Mouse (Mus musculus) kidney, embryonic 15.5 days (tissue): Measurements from ENCODE around the gene Uhrf1bp1. TPM values are rescaled to one million over a fixed set of nuclear protein-coding genes. Genes with fewer than 3 reads are reported as not detected.

Source experiments
- ATAC-seq: fragments of 200-750 bp; cut with Nextera tagmentation; replicated peaks from 2 replicates; pipeline ENCODE4 v1.8.0; 2017; ENCODE audit warnings: moderate TSS enrichment; ENCODE audit not compliant: low FRiP score
- H3K27ac ChIP-seq: fragments of 300-500 bp; sonication (generic); 2 replicates; pipeline ENCODE4 v1.5.1; 2015; ENCODE audit warnings: mild to moderate bottlenecking, inconsistent platforms
- H3K27me3 ChIP-seq: fragments of 300-500 bp; sonication (generic); 2 replicates; pipeline ENCODE4 v1.6.1; 2015; ENCODE audit warnings: inconsistent platforms
- H3K36me3 ChIP-seq: fragments of 300-500 bp; sonication (generic); 2 replicates; pipeline ENCODE4 v1.6.1; 2015; ENCODE audit warnings: inconsistent platforms
- H3K4me1 ChIP-seq: fragments of 300-500 bp; sonication (generic); 2 replicates; pipeline ENCODE4 v1.6.1; 2015; ENCODE audit warnings: inconsistent platforms
- H3K4me2 ChIP-seq: fragments of 300-500 bp; sonication (generic); 2 replicates; pipeline ENCODE4 v1.6.1; 2015; ENCODE audit warnings: moderate library complexity, mild to moderate bottlenecking, inconsistent platforms
- H3K4me3 ChIP-seq: fragments of 300-500 bp; sonication (generic); replicated peaks from 2 replicates; pipeline ENCODE4 v1.5.1; 2015; ENCODE audit warnings: mild to moderate bottlenecking, inconsistent platforms
- H3K9ac ChIP-seq: fragments of 300-500 bp; sonication (generic); 2 replicates; pipeline ENCODE4 v1.6.1; 2015; ENCODE audit warnings: mild to moderate bottlenecking, inconsistent platforms
- H3K9me3 ChIP-seq: fragments of 300-500 bp; sonication (generic); replicated peaks from 2 replicates; pipeline ENCODE4 v1.6.1; 2016; ENCODE audit warnings: inconsistent platforms
- WGBS: fragments of 180-500 bp; shearing (Covaris S2); methylation state at CpG from one replicate; pipeline ENCODE4 v1.1.7; 2015; ENCODE audit warnings: mixed read lengths; 5-methylcytosine and 5-hydroxymethylcytosine counted together
- polyA plus RNA-seq: library from polyadenylated mRNA; unstranded; fragments of >200 nt; fragmentation: Nextera tagmentation; extraction: Ambion mirVana; gene quantifications from 2 replicates; pipeline ENCODE4 v1.2.1, GENCODE M21; 2015

Uhrf1bp1 gene
- polyA plus RNA-seq, 1 experiment from 2014 or later = 7.9 TPM

- H3K4me1 ChIP-seq = no peaks in the 10 kb centered on the region
- no peak overlapping the region for H3K4me3 ChIP-seq
- H3K9ac ChIP-seq = no peak overlapping the region
- ATAC-seq = no peak
- no peaks in the 10 kb centered on the region for H3K27me3 ChIP-seq
- H3K9me3 ChIP-seq = no peaks in the 10 kb centered on the region
- H3K36me3 ChIP-seq = peaks cover 92% of the 10 kb centered on the region
- no peak overlapping the region for H3K4me2 ChIP-seq
- no peak overlapping the region for H3K27ac ChIP-seq
- 87% methylated on average over 19 of the region's 19 CpGs for WGBS
Observed at GRCm38 (mm10) chr17:27886499-27887210, 30.4 kb downstream of the Uhrf1bp1 start.

- under 1% methylated on average over 45 of the region's 45 CpGs for WGBS
- H3K36me3 ChIP-seq = peaks cover 27% of the 10 kb centered on the region
- H3K9ac ChIP-seq = peak overlapping the region; percentile 93
- H3K4me3 ChIP-seq = peak overlapping the region; percentile 94
- H3K27me3 ChIP-seq = no peaks in the 10 kb centered on the region
- H3K4me2 ChIP-seq = peak overlapping the region; percentile 88
- peak; percentile 48; the same call in 1 of the 2 replicates for ATAC-seq
- H3K4me1 ChIP-seq = peaks cover 39% of the 10 kb centered on the region
- H3K27ac ChIP-seq = peak overlapping the region; percentile 69
- H3K9me3 ChIP-seq = no peaks in the 10 kb centered on the region
Observed at GRCm38 (mm10) chr17:27907512-27908205, 51.4 kb downstream of the Uhrf1bp1 start.

GRCm38 (mm10) chr17:27908206-27908887 is 52.1 kb downstream of the Uhrf1bp1 start:
- Histone ChIP-seq H3K27me3 (no peaks in the 10 kb centered on the region), H3K9ac (peak overlapping the region; percentile 93), H3K9me3 (no peaks in the 10 kb centered on the region), H3K36me3 (peaks cover 21% of the 10 kb centered on the region), H3K4me2 (peak overlapping the region; percentile 88), H3K27ac (peak overlapping the region; percentile 92), H3K4me3 (peak overlapping the region; percentile 94), H3K4me1 (peaks cover 39% of the 10 kb centered on the region)
- ATAC-seq = no peak; the same call in none of the 2 replicates
- 2% methylated on average over 12 of the region's 12 CpGs for WGBS

DNA sequence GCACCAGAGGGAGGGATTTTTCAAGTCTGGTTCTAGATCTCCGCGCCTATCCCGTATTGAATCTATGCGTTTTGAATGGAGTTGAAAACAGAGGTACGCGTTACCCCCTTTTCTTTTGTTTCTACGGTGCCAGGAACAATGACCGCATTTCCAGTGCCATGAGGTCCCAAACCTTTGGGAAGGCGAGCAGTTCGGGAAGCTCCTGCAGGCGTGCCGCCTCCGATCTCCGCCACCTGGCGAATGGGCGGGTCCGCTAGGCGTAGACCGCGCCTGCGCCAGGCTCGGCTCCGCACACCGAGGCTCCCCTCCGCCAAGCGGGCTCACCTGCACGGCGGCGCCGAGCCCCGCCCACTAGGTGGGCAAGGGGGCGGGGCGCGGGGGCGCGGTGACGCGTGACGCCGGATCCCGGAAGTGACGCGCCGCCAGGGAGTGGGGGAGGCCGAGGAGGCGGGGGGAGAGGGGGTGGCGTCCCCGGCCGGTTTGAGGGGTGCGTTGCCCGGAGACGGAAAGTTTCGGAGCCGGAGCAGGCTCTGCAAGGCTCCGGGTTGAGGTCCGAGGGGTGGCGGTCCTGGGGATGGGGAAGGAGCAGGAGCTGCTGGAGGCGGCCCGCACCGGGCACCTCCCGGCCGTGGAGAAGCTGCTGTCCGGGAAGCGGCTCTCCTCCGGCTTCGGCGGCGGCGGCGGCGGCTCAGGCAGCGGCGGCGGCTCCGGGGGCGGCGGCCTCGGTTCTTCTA is 52.8 kb downstream of the Uhrf1bp1 start, which contains the start of gene Anks1:
Anks1 (plus strand) TSS at position 419 of the 734 bp plus-strand sequence.
- H3K4me2 ChIP-seq = peak within 1 kb of the TSS; percentile 88
- H3K27me3 ChIP-seq = no peaks in the 10 kb centered on the region
- H3K9ac ChIP-seq = peak within 1 kb of the TSS; percentile 93
- peaks cover 39% of the 10 kb centered on the region for H3K4me1 ChIP-seq
- peaks cover 18% of the 10 kb centered on the region for H3K36me3 ChIP-seq
- H3K4me3 ChIP-seq = peak within 1 kb of the TSS; percentile 94
- under 1% methylated on average over 71 of the region's 78 CpGs for WGBS
- ATAC-seq = peak; percentile 91
- H3K9me3 ChIP-seq = no peaks in the 10 kb centered on the region
- peak within 1 kb of the TSS; percentile 92 for H3K27ac ChIP-seq

GRCm38 (mm10) chr17:27909622-27910500 is 53.6 kb downstream of the Uhrf1bp1 start, which contains the start of gene Taf11:
TSS of gene Taf11 (minus strand) at chr17:27909844.
- Histone ChIP-seq H3K4me1 (peaks cover 39% of the 10 kb centered on the region), H3K4me3 (peak within 1 kb of the TSS; percentile 94), H3K36me3 (peaks cover 11% of the 10 kb centered on the region), H3K4me2 (peak within 1 kb of the TSS; percentile 88), H3K27me3 (no peaks in the 10 kb centered on the region), H3K9me3 (no peaks in the 10 kb centered on the region), H3K27ac (peak within 1 kb of the TSS; percentile 92), H3K9ac (peak within 1 kb of the TSS; percentile 93)
- peak; percentile 44 for ATAC-seq
- WGBS = 1% methylated on average over 53 of the region's 53 CpGs

DNA sequence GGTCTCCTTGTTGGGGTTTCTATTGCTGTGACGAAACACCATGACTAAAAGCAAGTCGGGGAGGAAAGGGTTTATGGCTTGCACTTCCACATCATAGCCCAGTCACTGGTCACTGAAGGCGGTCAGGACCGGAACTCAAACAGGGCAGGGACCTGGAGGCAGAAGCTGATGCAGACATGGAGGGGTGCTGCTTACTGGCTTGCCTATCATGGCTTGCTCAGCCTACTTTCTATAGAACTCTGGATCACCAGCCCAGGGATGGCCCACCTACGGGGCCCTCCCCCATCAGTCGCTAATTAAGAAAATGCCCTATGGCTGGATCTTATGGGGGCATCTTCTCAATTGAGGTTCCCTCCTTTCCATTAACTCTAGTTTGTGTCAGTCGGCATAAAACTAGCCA is 55.1 kb downstream of the Uhrf1bp1 start:
- 0 out of 2 replicates have a peak overlapping the region, but pooled peaks have one; percentile 88 for H3K4me2 ChIP-seq

GRCm38 (mm10) chr17:27914742-27915141 is 58.5 kb downstream of the Uhrf1bp1 start:
- Histone ChIP-seq H3K27ac (no peak overlapping the region), H3K9ac (no peak overlapping the region), H3K36me3 (0 out of 2 replicates have a peak, but pooled peaks cover 7% of the 10 kb centered on the region), H3K4me1 (peaks cover 27% of the 10 kb centered on the region), H3K9me3 (no peaks in the 10 kb centered on the region), H3K4me2 (no peak overlapping the region), H3K4me3 (no peak overlapping the region), H3K27me3 (no peaks in the 10 kb centered on the region)
- 58% methylated on average over 4 of the region's 4 CpGs for WGBS
- no peak for ATAC-seq

More for the DNA sequence above, 55.1 kb downstream of the Uhrf1bp1 start:
- no peak overlapping the region for H3K4me3 ChIP-seq
- H3K4me1 ChIP-seq = peaks cover 33% of the 10 kb centered on the region
- H3K27me3 ChIP-seq = no peaks in the 10 kb centered on the region
- no peak overlapping the region for H3K27ac ChIP-seq
- no peaks in the 10 kb centered on the region for H3K9me3 ChIP-seq
- H3K9ac ChIP-seq = no peak overlapping the region
- ATAC-seq = no peak
- 0 out of 2 replicates have a peak, but pooled peaks cover 7% of the 10 kb centered on the region for H3K36me3 ChIP-seq
- whole genome bisulfite sequencing = 85% methylated on average over 7 of the region's 7 CpGs

DNA sequence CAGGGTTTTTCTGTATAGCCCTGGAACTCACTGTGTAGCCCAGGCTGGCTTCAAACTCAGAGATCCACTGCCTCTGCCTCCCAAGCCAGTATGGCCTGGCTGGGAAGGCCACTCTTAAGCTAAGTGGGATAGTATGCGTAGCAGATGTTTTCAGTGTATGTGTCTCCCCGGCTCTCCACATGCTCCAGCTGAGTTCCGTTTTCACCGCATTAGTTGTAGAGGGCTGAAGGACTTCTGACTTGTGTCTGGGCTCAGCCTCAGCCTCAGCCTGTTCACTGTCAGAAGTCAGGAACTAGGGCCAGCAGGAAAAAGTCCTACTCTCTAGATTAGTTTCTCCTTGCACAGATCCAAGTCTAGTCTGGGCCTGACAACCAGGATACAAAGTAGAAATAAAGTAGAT is 60.1 kb downstream of the Uhrf1bp1 start:
- Histone ChIP-seq H3K4me2 (no peak overlapping the region), H3K4me3 (no peak overlapping the region), H3K9ac (no peak overlapping the region), H3K36me3 (0 out of 2 replicates have a peak, but pooled peaks cover 7% of the 10 kb centered on the region), H3K27ac (no peak overlapping the region), H3K9me3 (no peaks in the 10 kb centered on the region), H3K4me1 (0 out of 2 replicates have a peak, but pooled peaks cover 15% of the 10 kb centered on the region), H3K27me3 (no peaks in the 10 kb centered on the region)
- no peak for ATAC-seq
- WGBS = 71% methylated on average over 4 of the region's 4 CpGs

- Histone ChIP-seq H3K27me3 (no peaks in the 10 kb centered on the region), H3K27ac (no peak overlapping the region), H3K4me3 (no peak overlapping the region), H3K9ac (no peak overlapping the region), H3K4me1 (peaks cover 28% of the 10 kb centered on the region), H3K36me3 (0 out of 2 replicates have a peak, but pooled peaks cover 3% of the 10 kb centered on the region), H3K4me2 (no peak overlapping the region), H3K9me3 (no peaks in the 10 kb centered on the region)
- ATAC-seq = no peak
- 77% methylated on average over 4 of the region's 4 CpGs for WGBS
Observed at GRCm38 (mm10) chr17:27920676-27921075, 64.4 kb downstream of the Uhrf1bp1 start.

DNA sequence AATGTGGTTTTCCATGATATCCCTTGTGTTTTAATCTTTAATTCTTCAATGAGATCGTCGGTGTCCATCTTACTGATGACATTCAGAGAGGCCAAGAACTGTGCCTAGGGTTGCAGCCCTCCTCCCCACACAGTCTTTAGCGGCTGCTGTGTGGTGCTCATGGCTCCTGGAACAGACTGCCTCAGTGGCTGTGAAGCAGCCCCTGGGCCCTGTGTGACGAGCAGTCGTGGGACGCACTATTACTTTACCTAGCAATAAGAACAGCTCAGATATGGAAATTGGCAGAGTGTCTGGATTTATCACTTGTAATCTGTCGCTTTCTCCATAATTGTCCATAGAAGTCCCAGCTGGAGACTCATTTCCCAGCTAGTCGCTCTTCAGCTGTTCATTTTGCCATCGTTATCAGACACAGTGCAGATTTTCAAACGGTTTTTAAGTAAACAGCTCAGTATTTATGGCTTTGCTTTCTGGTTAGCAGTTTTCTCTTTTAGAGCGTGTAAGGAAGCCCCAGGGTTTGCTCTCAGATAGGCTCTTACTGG is 66.0 kb downstream of the Uhrf1bp1 start:
- no peak overlapping the region for H3K9ac ChIP-seq
- H3K27me3 ChIP-seq = no peaks in the 10 kb centered on the region
- 73% methylated on average over 11 of the region's 11 CpGs for WGBS
- no peaks in the 10 kb centered on the region for H3K9me3 ChIP-seq
- no peak overlapping the region for H3K4me3 ChIP-seq
- no peak overlapping the region for H3K4me2 ChIP-seq
- peaks cover 34% of the 10 kb centered on the region for H3K4me1 ChIP-seq
- 0 out of 2 replicates have a peak, but pooled peaks cover 3% of the 10 kb centered on the region for H3K36me3 ChIP-seq
- H3K27ac ChIP-seq = no peak overlapping the region
- no peak for ATAC-seq
